Mouse (Mus musculus): Measurements from ENCODE around the gene Chst2. TPM values are rescaled to one million over a fixed set of nuclear protein-coding genes. Genes with fewer than 3 reads are reported as not detected.
A peak's percentile ranks its signal among the peaks of the same experiment; 100 is the strongest.

Gene Chst2
- total RNA-seq (2012; rRNA removed), result 1.1 and 3.0 TPM in 2 replicates

- Histone ChIP-seq H3K4me1 (ENCODE audit: control insufficient read depth in 2 of 2, insufficient read depth in 2 of 2, low read length in 2 of 2, poor library complexity in 1 of 2) (peaks cover 0 to 5% of the 10 kb centered on the region in 2 experiments; a peak in 1 of 4 replicates), H3K9me3 (ENCODE audit: control insufficient read depth, insufficient read depth, low read depth, low read length) (no peaks in the 10 kb centered on the region), H3K9ac (ENCODE audit: insufficient read depth, low read depth, low read length, poor library complexity, severe bottlenecking) (peak within 1 kb of the TSS; percentile 56), H3K4me3 (ENCODE audit: insufficient read depth in 1 of 2, low read depth in 1 of 2, low read length in 2 of 2, poor library complexity in 1 of 2, severe bottlenecking in 1 of 2) (peak within 1 kb of the TSS; percentile 75 to 82), H3K27ac (ENCODE audit: insufficient read depth, low read depth, low read length, poor library complexity, severe bottlenecking) (no peak within 1 kb of the TSS), H3K36me3 (ENCODE audit: control insufficient read depth, insufficient read depth, low read length, poor library complexity, severe bottlenecking) (no peaks in the 10 kb centered on the region)
- TF ChIP-seq CHD2 (IDR thresholded peaks at IDR 0.05; ENCODE audit: low read depth, low read length) (no peak), MAFK (IDR thresholded peaks at IDR 0.05; ENCODE audit: insufficient read depth, low read depth, low read length) (no peak), HCFC1 (IDR thresholded peaks at IDR 0.05; ENCODE audit: borderline replicate concordance, insufficient read depth, low read length) (no peak), ZNF384 (IDR thresholded peaks at IDR 0.05; ENCODE audit: low read depth, low read length) (no peak), ZC3H11A (IDR thresholded peaks at IDR 0.05; ENCODE audit: borderline replicate concordance, low read depth, low read length) (no peak)
- in situ Hi-C loops (cut with MboI; ENCODE audit: low sequenced_read_pairs in 2 of 2, unreplicated experiment in 2 of 2), result loop anchor here in 1 of 2 experiments (25.0 kb wide), 1 partner anchor 670 kb away; no protein-coding TSS in a partner anchor
- DNase-seq (ENCODE audit: low read depth, low spot score), result peak; percentile 76
These were observed at the start of gene Chst2 for GRCm38 (mm10) chr9:95406571-95407561. TSS of gene Chst2 (minus strand) at chr9:95406722.

DNA sequence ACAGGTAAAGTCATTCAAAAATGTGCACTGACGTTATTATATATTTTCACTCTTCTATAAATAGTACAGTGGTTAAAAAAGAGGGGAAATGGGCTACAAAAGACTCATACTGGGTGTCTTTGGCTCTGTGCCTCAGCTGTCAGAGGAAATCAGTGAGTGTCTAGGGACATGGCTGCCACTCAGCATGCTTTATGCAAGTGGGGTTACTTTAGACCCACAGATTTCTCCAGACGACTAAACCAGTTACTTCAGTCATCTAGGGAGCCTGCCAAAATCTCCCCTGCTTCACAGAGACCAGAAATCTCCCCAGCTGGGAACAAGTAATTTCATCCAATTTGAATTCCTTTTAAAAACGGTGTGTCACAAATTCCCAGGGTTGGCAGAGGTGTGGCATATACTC, 45.4 kb upstream of the Chst2 start:
- no peak overlapping the region for H3K4me3 ChIP-seq (ENCODE audit: insufficient read depth in 1 of 2, low read depth in 1 of 2, low read length in 2 of 2, poor library complexity in 1 of 2, severe bottlenecking in 1 of 2)
- H3K9me3 ChIP-seq (ENCODE audit: control insufficient read depth, insufficient read depth, low read depth, low read length), result no peaks in the 10 kb centered on the region
- no peak overlapping the region for H3K9ac ChIP-seq (ENCODE audit: insufficient read depth, low read depth, low read length, poor library complexity, severe bottlenecking)
- no peak for DNase-seq (ENCODE audit: low read depth, low spot score)
- in situ Hi-C loops (cut with MboI; ENCODE audit: low sequenced_read_pairs in 2 of 2, unreplicated experiment in 2 of 2), result no loop called here
- TF ChIP-seq ZNF384 (IDR thresholded peaks at IDR 0.05; ENCODE audit: low read depth, low read length) (no peak), HCFC1 (IDR thresholded peaks at IDR 0.05; ENCODE audit: borderline replicate concordance, insufficient read depth, low read length) (no peak), MAFK (IDR thresholded peaks at IDR 0.05; ENCODE audit: insufficient read depth, low read depth, low read length) (no peak), CHD2 (IDR thresholded peaks at IDR 0.05; ENCODE audit: low read depth, low read length) (no peak), ZC3H11A (IDR thresholded peaks at IDR 0.05; ENCODE audit: borderline replicate concordance, low read depth, low read length) (no peak)
- H3K27ac ChIP-seq (ENCODE audit: insufficient read depth, low read depth, low read length, poor library complexity, severe bottlenecking), result no peak overlapping the region
- no peaks in the 10 kb centered on the region for H3K36me3 ChIP-seq (ENCODE audit: control insufficient read depth, insufficient read depth, low read length, poor library complexity, severe bottlenecking)
- no peaks in the 10 kb centered on the region for H3K4me1 ChIP-seq (ENCODE audit: control insufficient read depth in 2 of 2, insufficient read depth in 2 of 2, low read length in 2 of 2, poor library complexity in 1 of 2)

- no peak for TF ChIP-seq ZNF384 (IDR thresholded peaks at IDR 0.05; ENCODE audit: low read depth, low read length)
- no peak for TF ChIP-seq HCFC1 (IDR thresholded peaks at IDR 0.05; ENCODE audit: borderline replicate concordance, insufficient read depth, low read length)
- no peak for TF ChIP-seq ZC3H11A (IDR thresholded peaks at IDR 0.05; ENCODE audit: borderline replicate concordance, low read depth, low read length)
- TF ChIP-seq CHD2 (IDR thresholded peaks at IDR 0.05; ENCODE audit: low read depth, low read length), result no peak
- H3K4me1 ChIP-seq (ENCODE audit: control insufficient read depth in 2 of 2, insufficient read depth in 2 of 2, low read length in 2 of 2, poor library complexity in 1 of 2), result no peaks in the 10 kb centered on the region
- no peaks in the 10 kb centered on the region for H3K9me3 ChIP-seq (ENCODE audit: control insufficient read depth, insufficient read depth, low read depth, low read length)
- H3K9ac ChIP-seq (ENCODE audit: insufficient read depth, low read depth, low read length, poor library complexity, severe bottlenecking), result no peak overlapping the region
- H3K36me3 ChIP-seq (ENCODE audit: control insufficient read depth, insufficient read depth, low read length, poor library complexity, severe bottlenecking), result no peaks in the 10 kb centered on the region
- DNase-seq (ENCODE audit: low read depth, low spot score), result no peak
- H3K4me3 ChIP-seq (ENCODE audit: insufficient read depth in 1 of 2, low read depth in 1 of 2, low read length in 2 of 2, poor library complexity in 1 of 2, severe bottlenecking in 1 of 2), result no peak overlapping the region
- no peak overlapping the region for H3K27ac ChIP-seq (ENCODE audit: insufficient read depth, low read depth, low read length, poor library complexity, severe bottlenecking)
- in situ Hi-C loops (cut with MboI; ENCODE audit: low sequenced_read_pairs in 2 of 2, unreplicated experiment in 2 of 2), result no loop called here
These were observed 44.1 kb upstream of the Chst2 start for GRCm38 (mm10) chr9:95450586-95450985.

DNA sequence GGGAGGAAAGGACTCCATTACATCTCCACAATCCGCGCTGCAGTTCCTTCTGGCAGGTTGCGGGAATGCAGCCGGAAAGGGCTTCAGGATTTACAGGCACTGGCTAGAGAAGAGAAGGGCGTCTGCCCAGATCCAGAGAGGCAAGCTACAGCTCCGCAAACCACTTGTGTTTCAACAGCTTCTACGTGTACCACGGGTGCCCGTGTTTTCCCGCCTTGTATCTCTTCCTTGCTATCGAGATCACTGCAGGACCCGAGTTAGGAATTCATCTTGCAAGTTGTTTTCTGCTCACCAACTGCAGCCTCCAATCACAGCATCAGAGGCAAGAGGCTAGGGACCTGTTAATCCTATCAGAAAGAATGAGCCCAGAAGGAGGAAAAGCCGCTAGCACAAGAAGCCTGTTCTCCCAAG, 35.8 kb upstream of the Chst2 start:
- Histone ChIP-seq H3K9me3 (ENCODE audit: control insufficient read depth, insufficient read depth, low read depth, low read length) (no peaks in the 10 kb centered on the region), H3K9ac (ENCODE audit: insufficient read depth, low read depth, low read length, poor library complexity, severe bottlenecking) (peak overlapping the region; percentile 26; the same call in 1 of the 2 replicates), H3K36me3 (ENCODE audit: control insufficient read depth, insufficient read depth, low read length, poor library complexity, severe bottlenecking) (no peaks in the 10 kb centered on the region), H3K4me3 (ENCODE audit: insufficient read depth in 1 of 2, low read depth in 1 of 2, low read length in 2 of 2, poor library complexity in 1 of 2, severe bottlenecking in 1 of 2) (peak overlapping the region in 1 of 2 experiments; percentile 16; a peak in 1 of 4 replicates), H3K27ac (ENCODE audit: insufficient read depth, low read depth, low read length, poor library complexity, severe bottlenecking) (no peak overlapping the region), H3K4me1 (ENCODE audit: control insufficient read depth in 2 of 2, insufficient read depth in 2 of 2, low read length in 2 of 2, poor library complexity in 1 of 2) (no peaks in the 10 kb centered on the region)
- DNase-seq (ENCODE audit: low read depth, low spot score), result peak; percentile 15
- in situ Hi-C loops (cut with MboI; ENCODE audit: low sequenced_read_pairs in 2 of 2, unreplicated experiment in 2 of 2), result no loop called here
- no peak for TF ChIP-seq CHD2 (IDR thresholded peaks at IDR 0.05; ENCODE audit: low read depth, low read length)
- TF ChIP-seq ZC3H11A (IDR thresholded peaks at IDR 0.05; ENCODE audit: borderline replicate concordance, low read depth, low read length), result no peak
- TF ChIP-seq HCFC1 (IDR thresholded peaks at IDR 0.05; ENCODE audit: borderline replicate concordance, insufficient read depth, low read length), result no peak
- TF ChIP-seq MAFK (IDR thresholded peaks at IDR 0.05; ENCODE audit: insufficient read depth, low read depth, low read length), result no peak
- TF ChIP-seq ZNF384 (IDR thresholded peaks at IDR 0.05; ENCODE audit: low read depth, low read length), result no peak

Data from ES-E14 (cell line).